Mouse (Mus musculus) heart, embryonic 14.5 days (tissue): ENCODE measurements around the gene Fbxl19. TPM values are rescaled to one million over a fixed set of nuclear protein-coding genes. Genes with fewer than 3 reads are reported as not detected.

Experiments used
- ATAC-seq: fragments of 200-750 bp; cut with Nextera tagmentation; 2 replicates; pipeline ENCODE4 v1.8.0; 2017; ENCODE audit warnings: low read depth, moderate TSS enrichment; ENCODE audit not compliant: insufficient number of reproducible peaks, insufficient read depth, low FRiP score
- H3K27ac ChIP-seq, 2 experiments: fragments of 200-500 bp in 1 of 2; fragments of 300-500 bp in 1 of 2; sonication (generic) in 1 of 2; replicated peaks in 1 of 2; 2 replicates each; pipeline ENCODE4 v1.5.1; 2012 to 2014; ENCODE audit warnings: low read depth in 2 of 2, low read length in 2 of 2, control low read depth in 1 of 2, mild to moderate bottlenecking in 1 of 2, mixed read lengths in 1 of 2; ENCODE audit not compliant: control insufficient read depth in 1 of 2, insufficient read depth in 1 of 2
- H3K27me3 ChIP-seq: fragments of 300-500 bp; sonication (generic); 2 replicates; pipeline ENCODE4 v1.6.1; 2014; ENCODE audit warnings: mild to moderate bottlenecking, low read length, control low read depth; ENCODE audit not compliant: control insufficient read depth, insufficient read depth
- H3K36me3 ChIP-seq: fragments of 300-500 bp; sonication (generic); 2 replicates; pipeline ENCODE4 v1.6.1; 2014; ENCODE audit warnings: mild to moderate bottlenecking, control low read depth, low read length, mixed read lengths; ENCODE audit not compliant: control insufficient read depth, insufficient read depth
- H3K4me1 ChIP-seq, 2 experiments: fragments of 200-500 bp in 1 of 2; fragments of 300-500 bp in 1 of 2; sonication (generic) in 1 of 2; 2 replicates each; pipeline ENCODE4 v1.6.1; 2012 to 2014; ENCODE audit warnings: low read length in 2 of 2, control low read depth in 1 of 2, mixed read lengths in 1 of 2; ENCODE audit not compliant: control insufficient read depth in 2 of 2, insufficient read depth in 2 of 2
- H3K4me2 ChIP-seq: fragments of 300-500 bp; sonication (generic); 2 replicates; pipeline ENCODE4 v1.6.1; 2014; ENCODE audit warnings: mild to moderate bottlenecking, low read length
- H3K4me3 ChIP-seq, 2 experiments: fragments of 200-500 bp in 1 of 2; fragments of 300-500 bp in 1 of 2; sonication (generic) in 1 of 2; 2 replicates each; pipeline ENCODE4 v1.5.1; 2012 to 2014; ENCODE audit warnings: low read length in 2 of 2, mild to moderate bottlenecking in 2 of 2, control low read depth in 1 of 2, low read depth in 1 of 2, moderate library complexity in 1 of 2; ENCODE audit not compliant: control insufficient read depth in 1 of 2, insufficient read depth in 1 of 2
- H3K9ac ChIP-seq: fragments of 300-500 bp; sonication (generic); 2 replicates; pipeline ENCODE4 v1.6.1; 2014; ENCODE audit warnings: mild to moderate bottlenecking, low read length
- H3K9me3 ChIP-seq: fragments of 300-500 bp; sonication (generic); 2 replicates; pipeline ENCODE4 v1.6.1; 2016; ENCODE audit warnings: low read length, control low read depth; ENCODE audit not compliant: control insufficient read depth
- WGBS: fragments of 180-500 bp; shearing (Covaris S2); extraction: QIAGEN DNeasy Blood & Tissue Kit; methylation state at CpG from one replicate; pipeline ENCODE4 v1.1.7; 2014; 5-methylcytosine and 5-hydroxymethylcytosine counted together
- polyA plus RNA-seq: library from polyadenylated mRNA; unstranded; fragments of >200 nt; fragmentation: Nextera tagmentation; extraction: Ambion mirVana; gene quantifications from 2 replicates; pipeline ENCODE4 v1.2.1, GENCODE M21; 2014

Fbxl19 gene
- polyA plus RNA-seq, 1 experiment from 2014 or later = 1.5 TPM

GRCm38 (mm10) chr7:127765756-127766155, 21.4 kb downstream of the Fbxl19 start:
- Histone ChIP-seq H3K36me3 (peaks cover 63% of the 10 kb centered on the region), H3K4me1 (peaks cover 8 to 11% of the 10 kb centered on the region in 2 experiments), H3K27ac (no peak overlapping the region), H3K27me3 (no peaks in the 10 kb centered on the region), H3K4me2 (no peak overlapping the region), H3K9me3 (no peaks in the 10 kb centered on the region), H3K4me3 (no peak overlapping the region), H3K9ac (no peak overlapping the region)
- 65% methylated on average over 2 of the region's 2 CpGs for WGBS
- ATAC-seq = no peak

DNA sequence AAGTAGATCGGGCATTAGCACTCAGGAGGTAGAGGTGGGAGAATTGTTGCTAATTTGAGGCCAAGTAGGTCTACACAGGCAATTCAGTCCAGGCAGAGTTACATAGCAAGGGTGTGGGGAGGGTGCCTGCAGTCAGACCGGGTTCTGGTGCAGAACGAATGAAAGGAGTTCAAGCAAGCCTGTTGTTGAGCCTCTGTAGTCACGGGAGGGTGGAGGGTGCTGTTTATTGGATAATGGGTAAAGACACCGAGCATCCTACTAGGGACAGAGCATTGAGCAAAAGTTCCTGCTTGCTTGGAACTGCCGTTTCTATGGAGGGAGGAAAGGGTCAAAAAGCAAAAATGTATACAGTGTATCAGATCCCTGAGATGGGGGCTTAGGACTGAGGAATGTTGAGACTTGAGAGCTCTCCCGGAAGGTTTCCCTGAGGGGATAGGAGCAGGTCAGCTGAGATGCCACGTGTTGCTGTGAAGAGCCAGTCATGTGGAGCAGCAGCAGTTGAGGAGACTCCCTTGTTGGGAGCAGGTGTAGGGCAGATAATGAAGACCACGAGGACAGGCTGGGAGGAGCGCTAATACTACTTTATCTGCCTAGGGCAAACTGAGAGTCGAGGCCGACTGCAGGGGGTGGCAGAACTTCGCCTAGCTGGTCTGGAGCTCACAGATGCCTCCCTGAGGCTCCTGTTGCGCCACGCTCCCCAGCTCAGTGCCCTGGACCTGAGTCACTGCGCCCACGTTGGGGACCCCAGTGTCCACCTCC, 22.7 kb downstream of the Fbxl19 start:
- Histone ChIP-seq H3K27me3 (no peaks in the 10 kb centered on the region), H3K4me3 (no peak overlapping the region), H3K27ac (no peak overlapping the region), H3K4me2 (no peak overlapping the region), H3K9me3 (no peaks in the 10 kb centered on the region), H3K9ac (no peak overlapping the region), H3K4me1 (peaks cover 8 to 12% of the 10 kb centered on the region in 2 experiments), H3K36me3 (peaks cover 59% of the 10 kb centered on the region)
- 73% methylated on average over 17 of the region's 17 CpGs for WGBS
- ATAC-seq = no peak

DNA sequence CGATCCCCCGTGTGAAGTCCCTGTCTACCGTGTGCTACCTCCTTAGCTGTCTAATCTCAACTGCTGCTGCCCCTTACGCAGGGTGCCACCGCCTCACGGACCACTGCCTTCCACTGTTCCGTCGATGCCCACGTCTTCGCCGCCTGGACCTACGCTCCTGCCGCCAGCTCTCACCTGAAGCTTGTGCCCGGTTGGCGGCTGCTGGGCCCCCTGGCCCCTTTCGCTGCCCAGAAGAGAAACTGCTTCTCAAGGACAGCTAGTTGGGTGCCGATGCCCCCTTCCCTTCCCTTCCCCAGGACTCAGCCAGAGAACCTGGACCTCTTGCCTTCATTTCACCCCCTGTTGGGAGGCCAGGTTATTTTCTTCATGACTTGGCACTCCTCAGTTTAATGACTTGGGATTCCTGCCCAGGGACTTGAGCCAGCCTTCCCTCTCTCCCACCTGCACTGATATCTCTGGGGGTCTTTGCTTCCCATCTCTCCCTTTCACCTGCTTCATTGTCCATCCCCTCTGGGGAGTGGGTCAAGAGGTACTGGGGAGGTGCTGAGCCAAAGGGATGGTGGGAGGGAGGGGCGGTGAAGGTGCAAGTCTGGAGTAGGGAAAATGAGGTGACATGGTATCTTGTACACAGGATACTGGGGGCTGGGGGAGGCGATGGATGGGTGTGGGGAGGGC, 23.5 kb downstream of the Fbxl19 start:
- Histone ChIP-seq H3K36me3 (peaks cover 52% of the 10 kb centered on the region), H3K9me3 (no peaks in the 10 kb centered on the region), H3K9ac (no peak overlapping the region), H3K4me1 (peaks cover 8 to 12% of the 10 kb centered on the region in 2 experiments), H3K4me2 (no peak overlapping the region), H3K4me3 (no peak overlapping the region), H3K27ac (no peak overlapping the region), H3K27me3 (no peaks in the 10 kb centered on the region)
- ATAC-seq = no peak
- WGBS = 90% methylated on average over 19 of the region's 19 CpGs

- peak overlapping the region; percentile 93 for H3K4me2 ChIP-seq
- ATAC-seq = peak; percentile 0; the same call in 1 of the 2 replicates
- H3K27me3 ChIP-seq = no peaks in the 10 kb centered on the region
- peaks cover 48% of the 10 kb centered on the region for H3K36me3 ChIP-seq
- no peak overlapping the region for H3K9ac ChIP-seq
- H3K9me3 ChIP-seq = no peaks in the 10 kb centered on the region
- peaks cover 8 to 12% of the 10 kb centered on the region in 2 experiments for H3K4me1 ChIP-seq
- 55% methylated on average over 13 of the region's 13 CpGs for WGBS
- H3K4me3 ChIP-seq = no peak overlapping the region
- 0 out of 4 replicates have a peak overlapping the region, but pooled peaks of 1 of the 2 experiments have one; percentile 4 for H3K27ac ChIP-seq
Observed at GRCm38 (mm10) chr7:127768346-127768996, 24.1 kb downstream of the Fbxl19 start.

GRCm38 (mm10) chr7:127768997-127769593, 24.8 kb downstream of the Fbxl19 start:
- WGBS = 1% methylated on average over 16 of the region's 16 CpGs
- peaks cover 42% of the 10 kb centered on the region for H3K36me3 ChIP-seq
- H3K9ac ChIP-seq = peak overlapping the region; percentile 87
- H3K27me3 ChIP-seq = no peaks in the 10 kb centered on the region
- peak overlapping the region; percentile 93 for H3K4me2 ChIP-seq
- H3K4me1 ChIP-seq = peaks cover 8 to 12% of the 10 kb centered on the region in 2 experiments
- peak overlapping the region; percentile 69 to 90 for H3K4me3 ChIP-seq
- H3K9me3 ChIP-seq = no peaks in the 10 kb centered on the region
- ATAC-seq = peak; percentile 85
- H3K27ac ChIP-seq = peak overlapping the region; percentile 74 to 84

- peak; percentile 77 for ATAC-seq
- Histone ChIP-seq H3K4me3 (peak within 1 kb of the TSS; percentile 69 to 90), H3K27ac (peak within 1 kb of the TSS; percentile 84 to 85), H3K27me3 (no peaks in the 10 kb centered on the region), H3K36me3 (peaks cover 36% of the 10 kb centered on the region), H3K9me3 (no peaks in the 10 kb centered on the region), H3K4me2 (peak within 1 kb of the TSS; percentile 93), H3K9ac (peak within 1 kb of the TSS; percentile 87), H3K4me1 (peaks cover 8 to 12% of the 10 kb centered on the region in 2 experiments)
- WGBS = 0% methylated on average over 24 of the region's 24 CpGs
Observed at GRCm38 (mm10) chr7:127769651-127770038, 25.3 kb downstream of the Fbxl19 start, which contains the start of gene Orai3. Orai3 (plus strand) TSS chr7:127769815.
